Mouse (Mus musculus): ENCODE results near the gene Gstp1.

The Gstp1 gene

GRCm38 (mm10) chr19:4001752-4002151 lies 36.0 kb downstream of the Gstp1 start:
- in situ Hi-C loops (cut with MseI, MboI) = no loop called here

DNA sequence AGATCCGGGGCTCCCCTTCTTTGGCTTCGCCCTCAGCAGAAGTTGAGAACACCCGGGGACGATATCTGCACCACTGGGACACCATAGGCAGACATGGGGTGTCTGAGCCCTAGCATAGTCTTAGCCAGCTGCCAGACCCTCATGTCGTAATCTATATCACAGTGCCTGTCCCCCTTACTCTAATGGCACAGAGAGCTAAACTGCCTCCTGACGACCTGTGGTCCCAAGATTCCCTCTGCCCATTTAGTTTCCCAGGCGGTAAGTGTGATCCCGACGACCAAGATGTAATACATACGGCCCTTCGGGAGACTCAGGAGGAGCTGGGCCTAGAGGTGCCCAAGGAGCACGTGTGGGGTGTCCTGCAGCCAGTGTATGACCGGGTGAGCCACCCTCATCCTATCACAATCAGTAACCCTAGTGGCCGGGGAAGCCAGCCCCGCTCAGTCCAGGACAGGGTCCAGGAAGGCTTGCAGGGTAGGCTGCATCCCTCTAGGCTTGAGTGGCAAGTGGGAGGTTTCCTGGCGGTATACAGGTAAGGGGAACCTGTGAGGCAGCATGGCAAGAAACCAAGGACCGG lies 36.7 kb downstream of the Gstp1 start:
- in situ Hi-C loops (cut with MseI, MboI) = no loop called here

DNA sequence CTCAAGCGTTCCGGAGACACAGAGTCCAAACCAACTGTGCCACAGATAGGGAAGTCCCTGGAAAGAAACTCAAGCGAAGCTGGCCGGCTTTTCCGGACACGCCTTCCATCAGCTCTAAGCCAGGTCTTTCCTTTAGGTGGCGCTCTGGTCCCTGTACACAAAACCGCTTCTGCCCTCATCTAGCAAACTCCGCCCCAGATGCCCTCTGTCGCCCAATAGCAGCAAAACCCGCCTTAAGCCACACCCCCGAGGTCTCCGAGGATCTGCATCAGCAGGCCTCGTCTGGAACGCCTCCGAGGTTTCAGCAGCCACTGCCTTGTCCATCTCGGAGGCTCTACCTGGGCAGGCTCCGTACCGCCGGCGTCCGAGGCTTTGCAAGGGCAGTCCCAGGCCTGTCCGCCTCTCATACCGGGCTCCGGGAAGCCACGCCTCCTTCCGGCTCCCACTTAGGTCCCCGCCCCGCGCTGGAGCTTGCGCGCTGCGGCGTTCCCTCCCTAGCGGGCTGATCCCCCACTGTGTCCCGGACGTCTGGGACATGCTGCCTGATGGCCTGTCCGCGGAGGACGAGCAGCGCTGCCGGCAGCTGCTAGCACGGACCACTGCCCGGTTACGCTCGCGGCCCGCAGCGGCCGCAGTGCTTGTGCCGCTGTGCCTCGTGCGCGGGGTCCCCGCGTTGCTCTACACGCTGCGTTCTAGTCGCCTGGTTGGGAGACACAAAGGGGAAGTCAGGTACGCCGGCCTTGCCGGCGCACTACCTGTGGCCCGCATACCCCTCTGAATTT lies 37.5 kb downstream of the Gstp1 start, which contains the start of the genes Nudt8 and Gm49405:
Gene Nudt8 (plus strand): TSS at position 462 of the 782 bp plus-strand sequence.
Gene Gm49405 (plus strand): TSS at position 508 of the 782 bp plus-strand sequence.
- in situ Hi-C loops (cut with MseI, MboI) = no loop called here

- in situ Hi-C loops (cut with MseI, MboI) = no loop called here
These were observed 38.6 kb downstream of the Gstp1 start for GRCm38 (mm10) chr19:3999121-3999730.

DNA sequence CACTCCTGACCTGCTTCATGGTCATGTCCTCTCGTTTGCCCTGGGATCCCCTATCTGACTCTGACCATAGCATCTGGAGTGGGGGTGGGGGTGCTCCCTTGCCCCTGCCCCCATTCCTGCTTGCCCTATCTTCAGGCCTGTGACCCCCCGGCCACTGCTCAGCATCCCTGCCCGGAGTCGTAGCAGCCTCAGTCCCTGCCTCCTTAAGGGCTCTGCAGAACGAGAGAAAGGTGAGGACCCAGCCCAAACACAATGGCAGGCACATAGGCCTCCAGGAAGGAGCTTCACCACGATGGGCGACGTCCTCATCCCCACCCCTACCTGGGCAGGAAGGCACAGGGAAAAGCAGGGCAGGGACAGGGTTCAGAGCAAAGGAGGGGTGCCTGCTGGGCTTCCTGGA lies 39.5 kb downstream of the Gstp1 start:
- in situ Hi-C loops (cut with MseI, MboI) = no loop called here

DNA sequence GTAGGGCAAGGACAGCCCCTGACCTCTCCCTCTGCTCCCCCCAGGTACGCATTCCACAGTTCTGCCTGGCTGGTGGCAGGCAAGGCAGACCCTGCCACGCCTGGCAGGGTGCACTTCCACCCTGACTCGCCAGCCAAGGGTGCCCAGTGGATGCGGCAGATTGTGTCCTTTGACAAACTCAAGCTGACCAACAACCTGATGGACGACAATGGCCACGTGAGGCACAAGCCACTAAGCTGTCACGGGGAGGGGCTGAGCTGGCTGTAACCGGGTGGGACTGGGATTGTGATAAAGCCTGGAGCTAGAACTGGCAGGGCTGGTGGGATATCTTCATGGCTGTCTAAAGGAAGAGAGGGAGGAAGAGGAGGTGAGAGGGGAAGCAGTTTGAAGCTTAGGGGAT lies 40.6 kb downstream of the Gstp1 start:
- in situ Hi-C loops (cut with MseI, MboI) = no loop called here

DNA sequence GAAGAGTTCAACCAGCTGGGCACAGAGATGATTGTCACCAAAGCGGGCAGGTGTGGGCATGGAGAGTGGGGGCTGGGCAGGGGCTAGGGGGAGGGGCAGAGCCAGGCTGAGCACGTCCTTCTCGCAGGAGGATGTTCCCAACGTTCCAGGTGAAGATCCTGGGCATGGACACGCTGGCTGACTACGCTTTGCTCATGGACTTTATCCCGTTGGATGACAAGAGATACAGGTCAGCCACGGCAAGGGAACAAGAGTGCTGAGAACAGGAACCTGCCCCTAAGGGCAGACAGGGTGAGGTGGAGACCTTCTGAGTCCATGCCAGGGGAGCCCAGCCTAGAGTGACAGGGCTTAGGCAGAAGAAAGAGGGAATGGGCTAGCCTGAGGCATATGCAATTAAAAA lies 41.0 kb downstream of the Gstp1 start:
- in situ Hi-C loops (cut with MseI, MboI) = no loop called here

- in situ Hi-C loops (cut with MseI, MboI) = no loop called here
These were observed 41.7 kb downstream of the Gstp1 start for GRCm38 (mm10) chr19:3996106-3996505.

- in situ Hi-C loops (cut with MseI, MboI) = no loop called here
These were observed 42.3 kb downstream of the Gstp1 start for GRCm38 (mm10) chr19:3995505-3995904.

DNA sequence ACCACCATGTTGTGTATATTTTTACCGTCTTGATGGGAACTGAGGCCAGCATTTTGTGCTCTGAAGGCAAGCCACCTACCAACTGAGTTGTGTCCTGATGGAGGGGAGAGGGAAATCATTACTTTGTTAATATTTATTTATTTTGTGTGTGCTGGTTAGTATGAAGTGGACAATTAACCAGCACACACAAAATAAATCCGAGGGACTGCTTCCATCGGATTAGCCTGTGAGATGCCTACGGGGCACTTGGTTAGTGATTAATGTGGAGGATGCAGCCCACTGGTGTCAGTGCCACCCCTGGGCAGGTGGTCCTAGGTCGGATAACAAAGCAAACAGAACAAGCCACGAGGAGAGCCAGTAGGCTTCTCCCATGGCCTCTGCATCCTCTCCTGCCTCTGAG lies 42.9 kb downstream of the Gstp1 start:
- in situ Hi-C loops (cut with MseI, MboI) = loop anchor here in 1 of 2 experiments (5.0 kb wide), 1 partner anchor 48 kb away; no protein-coding TSS in a partner anchor

DNA sequence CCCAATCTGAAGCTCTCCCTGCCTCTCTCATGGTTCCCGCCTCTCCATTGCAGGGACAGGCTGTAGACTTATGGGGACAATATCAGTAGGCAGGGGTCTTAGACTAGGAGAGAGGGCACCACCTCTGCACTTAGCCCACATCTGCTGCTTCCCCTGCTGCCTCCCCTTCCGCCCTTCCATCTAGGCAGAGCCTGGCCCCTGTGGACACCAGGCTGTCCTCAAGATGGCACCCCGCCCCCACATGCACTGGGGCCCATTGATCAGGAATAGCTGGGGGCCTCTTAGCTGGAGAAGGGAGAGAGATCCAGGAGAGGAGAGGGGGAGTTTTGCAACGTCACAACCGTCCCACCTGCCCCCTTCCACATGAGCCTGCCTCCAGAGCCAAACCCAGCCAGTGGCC lies 45.4 kb downstream of the Gstp1 start, which contains the start of gene Tbx10:
Gene Tbx10 (plus strand): TSS at position 337 of the 400 bp plus-strand sequence.
- in situ Hi-C loops (cut with MseI, MboI) = loop anchor here in 1 of 2 experiments (5.0 kb wide), 1 partner anchor 45 kb away; no protein-coding TSS in a partner anchor

GRCm38 (mm10) chr19:3991966-3992365 lies 45.8 kb downstream of the Gstp1 start:
- in situ Hi-C loops (cut with MseI, MboI) = loop anchor here in 1 of 2 experiments (5.0 kb wide), 1 partner anchor 45 kb away; no protein-coding TSS in a partner anchor

DNA sequence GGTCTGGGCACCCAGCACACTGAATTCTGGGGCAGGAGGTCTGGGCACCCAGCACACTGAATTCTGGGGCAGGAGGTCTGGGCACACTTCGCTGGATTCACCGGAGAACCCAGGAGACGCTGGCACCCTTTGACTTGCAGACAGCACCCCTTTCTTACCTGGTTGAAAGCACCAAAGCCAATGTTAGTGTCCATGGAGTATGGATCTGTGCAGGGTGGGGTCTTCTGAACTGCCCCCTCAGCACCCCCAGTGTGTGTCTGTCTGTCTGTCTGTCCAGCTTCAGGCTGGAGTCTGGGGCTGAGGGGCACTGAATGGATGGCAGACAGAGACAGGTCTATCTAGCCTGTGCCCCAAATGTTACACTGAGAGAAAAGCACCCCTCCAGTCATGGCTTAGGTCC lies 46.2 kb downstream of the Gstp1 start:
- in situ Hi-C loops (cut with MseI, MboI) = loop anchor here in 1 of 2 experiments (5.0 kb wide), 1 partner anchor 44 kb away; no protein-coding TSS in a partner anchor

GRCm38 (mm10) chr19:3990804-3991203 lies 47.0 kb downstream of the Gstp1 start:
- in situ Hi-C loops (cut with MseI, MboI) = loop anchor here in 1 of 2 experiments (5.0 kb wide), 1 partner anchor 44 kb away; no protein-coding TSS in a partner anchor

DNA sequence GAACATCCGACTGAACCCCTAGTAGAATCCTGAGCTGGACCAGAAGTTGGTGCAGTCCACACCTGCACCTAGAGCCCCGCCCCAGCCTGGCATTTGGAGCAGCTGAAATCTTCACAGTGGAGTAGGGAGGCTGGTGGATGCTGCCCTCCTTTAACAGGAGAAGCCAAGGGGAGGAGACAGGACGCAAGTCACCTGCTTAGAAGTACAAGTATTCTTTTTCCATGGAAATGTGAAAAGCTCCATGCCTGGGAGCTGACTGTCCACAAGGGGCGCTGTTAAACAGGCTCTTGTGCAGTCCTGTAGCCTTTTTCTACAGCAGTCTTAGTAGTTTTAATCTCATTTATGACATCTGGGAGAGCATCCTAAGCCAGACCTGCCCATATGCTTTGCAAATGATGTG lies 49.0 kb downstream of the Gstp1 start:
- in situ Hi-C loops (cut with MseI, MboI) = no loop called here

DNA sequence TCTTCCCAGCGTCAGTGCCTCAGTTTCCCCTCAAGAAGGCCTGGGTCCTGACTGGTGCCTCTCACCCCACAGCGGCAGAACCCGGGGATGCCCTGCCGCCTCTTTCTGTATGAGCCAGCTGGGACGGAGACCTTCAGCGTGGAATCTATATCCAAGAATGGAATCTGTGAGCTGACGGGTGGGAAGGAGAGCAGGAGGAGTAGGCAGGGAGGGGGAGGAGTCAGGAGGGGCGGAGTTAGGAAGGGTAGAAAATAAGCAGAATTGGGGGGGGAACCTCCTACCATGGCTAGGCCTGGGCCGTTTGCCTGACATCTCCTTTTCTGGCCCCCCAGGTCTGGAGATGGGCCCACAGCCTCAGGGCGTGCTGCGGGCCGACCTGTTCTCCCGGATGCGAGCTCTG lies 49.7 kb downstream of the Gstp1 start:
- in situ Hi-C loops (cut with MseI, MboI) = no loop called here

GRCm38 (mm10) chr19:3986334-3986733 lies 51.5 kb downstream of the Gstp1 start, which contains the start of gene Acy3:
Gene Acy3, plus strand, starts transcription at chr19:3986570.
- in situ Hi-C loops (cut with MseI, MboI) = no loop called here

All from mouse trophoblast stem cell (cell line).